Mouse (Mus musculus): ENCODE results near the gene Irgc1. TPM values are rescaled to one million over a fixed set of nuclear protein-coding genes. Genes with fewer than 3 reads are reported as not detected.

The Irgc1 gene
- total and polyA plus RNA-seq, 3 experiments = not detected

DNA sequence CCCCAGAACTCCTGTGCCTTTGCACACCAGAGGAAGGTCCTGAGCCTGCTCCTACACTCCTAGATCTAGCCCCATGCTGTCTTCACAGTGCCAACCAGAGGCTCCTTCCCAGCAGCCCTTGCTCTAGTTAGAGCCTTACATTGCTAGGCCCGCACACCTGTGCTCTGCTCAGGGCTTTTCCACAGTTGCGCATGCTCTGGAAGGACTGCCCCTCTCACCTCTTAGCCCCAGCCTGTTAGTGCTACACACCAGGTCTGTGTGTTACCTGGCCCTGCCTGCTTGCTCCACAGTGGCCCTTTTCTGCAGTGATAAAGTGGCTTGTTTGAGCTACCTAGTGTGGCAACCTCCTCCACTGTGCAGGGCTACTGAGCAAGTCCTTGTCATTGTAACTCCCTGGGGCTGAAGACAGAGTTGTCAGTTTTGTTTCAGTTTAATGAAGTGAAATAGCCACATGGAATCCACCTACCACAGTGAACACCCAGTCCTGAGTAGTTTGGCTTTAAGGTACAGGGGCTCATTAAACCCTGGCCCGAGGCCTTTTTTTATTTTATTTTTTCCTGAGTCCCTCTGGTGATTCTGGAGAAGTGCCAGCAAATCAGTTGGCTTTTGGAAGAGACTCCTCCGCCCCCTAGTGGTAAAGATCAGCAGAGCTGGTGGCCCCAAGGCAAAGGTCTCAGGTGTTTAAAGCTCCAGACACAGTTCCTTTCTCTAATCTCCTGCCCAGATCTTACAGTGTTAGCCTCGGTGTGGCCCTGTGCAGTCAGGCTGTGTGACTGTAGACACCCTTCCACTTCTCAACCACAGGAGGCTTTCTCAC lies 45.4 kb downstream of the Irgc1 start (continued):
- TF ChIP-seq HCFC1 (IDR thresholded peaks at IDR 0.05; ENCODE audit: low read depth, low read length) = 0 out of 2 replicates have a peak, but pooled peaks have one; percentile 9
- TF ChIP-seq CTCF (IDR thresholded peaks at IDR 0.05 in 2 of 3, conservative IDR thresholded peaks at IDR 0.05 in 1 of 3; ENCODE audit: control insufficient read depth in 1 of 3, insufficient read depth in 1 of 3, low read depth in 2 of 3, low read length in 3 of 3, poor library complexity in 1 of 3, severe bottlenecking in 1 of 3) = peak; percentile 72 to 94 (median 80)
- no peak for TF ChIP-seq E2F4 (IDR thresholded peaks at IDR 0.05; ENCODE audit: borderline replicate concordance, low read depth, low read length)
- TF ChIP-seq MAX (IDR thresholded peaks at IDR 0.05; ENCODE audit: low read length) = no peak

DNA sequence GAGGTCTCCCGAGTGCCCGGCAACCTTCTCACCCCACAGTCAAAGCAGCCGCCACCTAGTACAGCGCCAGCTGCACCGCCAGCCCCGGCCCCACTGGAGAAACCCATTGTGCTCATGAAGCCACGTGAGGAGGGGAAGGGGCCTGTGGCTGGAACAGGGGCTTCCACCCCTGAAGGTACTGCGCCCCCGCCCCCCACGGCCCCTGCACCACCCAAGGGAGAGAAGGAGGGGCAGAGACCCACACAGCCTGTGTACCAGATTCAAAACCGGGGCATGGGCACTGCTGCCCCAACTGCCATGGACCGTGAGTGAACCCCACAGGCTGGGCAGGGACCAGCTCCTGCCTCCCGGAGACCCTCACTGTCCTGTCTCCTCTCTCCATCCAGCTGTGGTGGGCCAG lies 46.4 kb downstream of the Irgc1 start:
- DNase-seq (ENCODE audit: low read depth, low spot score) = no peak
- Histone ChIP-seq H3K4me3 (ENCODE audit: control insufficient read depth in 1 of 2, insufficient read depth in 1 of 2, low read depth in 2 of 2, low read length in 2 of 2) (no peak overlapping the region), H3K9me3 (replicated peaks; ENCODE audit: insufficient read depth, low read length) (no peaks in the 10 kb centered on the region), H3K9ac (ENCODE audit: control insufficient read depth, low read depth, low read length, poor library complexity, severe bottlenecking) (no peak overlapping the region), H3K79me2 (ENCODE audit: control insufficient read depth, insufficient read depth, low read length, poor library complexity) (peaks cover 13% of the 10 kb centered on the region), H3K36me3 (ENCODE audit: control insufficient read depth in 1 of 2, insufficient read depth in 2 of 2, low read length in 2 of 2) (peaks cover 2 to 5% of the 10 kb centered on the region in 2 experiments; a peak in 1 of 4 replicates), H3K27me3 (ENCODE audit: control insufficient read depth in 1 of 2, insufficient read depth in 2 of 2, low read length in 2 of 2) (no peaks in the 10 kb centered on the region), H3K27ac (ENCODE audit: control insufficient read depth, low read depth, low read length) (no peak overlapping the region), H3K4me1 (ENCODE audit: control insufficient read depth in 1 of 2, insufficient read depth in 2 of 2, low read length in 2 of 2) (peaks cover 0 to 6% of the 10 kb centered on the region in 2 experiments; a peak in 2 of 4 replicates)
- TF ChIP-seq HCFC1 (IDR thresholded peaks at IDR 0.05; ENCODE audit: low read depth, low read length) (no peak), CTCF (IDR thresholded peaks at IDR 0.05 in 2 of 3, conservative IDR thresholded peaks at IDR 0.05 in 1 of 3; ENCODE audit: control insufficient read depth in 1 of 3, insufficient read depth in 1 of 3, low read depth in 2 of 3, low read length in 3 of 3, poor library complexity in 1 of 3, severe bottlenecking in 1 of 3) (no peak), ZKSCAN1 (IDR thresholded peaks at IDR 0.05; ENCODE audit: low read depth, low read length) (no peak), NRF1 (IDR thresholded peaks at IDR 0.05; ENCODE audit: insufficient read depth, low read depth, low read length, poor library complexity, severe bottlenecking) (no peak)

DNA sequence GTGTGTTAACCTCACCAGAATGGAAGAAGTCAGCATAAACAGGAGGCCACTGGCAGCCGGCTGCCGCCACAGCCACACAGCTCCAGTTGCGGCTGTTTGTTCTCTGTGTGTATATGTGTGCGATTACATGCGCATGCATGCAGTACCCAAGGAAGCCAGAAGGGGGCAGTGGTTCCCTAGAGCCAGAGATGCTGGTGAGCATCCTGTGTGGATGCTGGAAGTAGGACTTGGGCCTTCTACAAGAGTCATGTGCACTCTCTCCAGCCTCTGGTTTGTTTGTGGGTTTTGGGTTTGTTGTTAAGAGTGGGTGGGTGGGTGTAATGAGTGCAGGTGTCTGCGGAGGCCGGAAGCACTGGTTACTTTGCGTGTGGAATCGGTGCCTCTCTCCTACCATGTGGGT lies 49.2 kb downstream of the Irgc1 start:
- H3K27me3 ChIP-seq (ENCODE audit: control insufficient read depth in 1 of 2, insufficient read depth in 2 of 2, low read length in 2 of 2) = no peaks in the 10 kb centered on the region
- no peak overlapping the region for H3K9ac ChIP-seq (ENCODE audit: control insufficient read depth, low read depth, low read length, poor library complexity, severe bottlenecking)
- H3K9me3 ChIP-seq (replicated peaks; ENCODE audit: insufficient read depth, low read length) = no peaks in the 10 kb centered on the region
- TF ChIP-seq MAZ (IDR thresholded peaks at IDR 0.05; ENCODE audit: low read depth, low read length) (no peak), POLR2AphosphoS2 (IDR thresholded peaks at IDR 0.05; ENCODE audit: low read length) (no peak), RCOR1 (IDR thresholded peaks at IDR 0.05; ENCODE audit: low read depth, low read length) (no peak), SMC3 (IDR thresholded peaks at IDR 0.05; ENCODE audit: low read depth, low read length) (peak; percentile 28; the same call in 1 of the 2 replicates), CTCF (IDR thresholded peaks at IDR 0.05 in 2 of 3, conservative IDR thresholded peaks at IDR 0.05 in 1 of 3; ENCODE audit: control insufficient read depth in 1 of 3, insufficient read depth in 1 of 3, low read depth in 2 of 3, low read length in 3 of 3, poor library complexity in 1 of 3, severe bottlenecking in 1 of 3) (peak; percentile 61 to 79 (median 66)), UBTF (IDR thresholded peaks at IDR 0.05; ENCODE audit: borderline replicate concordance, insufficient read depth, low read depth, low read length) (no peak), ZC3H11A (IDR thresholded peaks at IDR 0.05; ENCODE audit: low read depth, low read length) (no peak), NELFE (IDR thresholded peaks at IDR 0.05; ENCODE audit: low read depth, low read length) (no peak), MYC (IDR thresholded peaks at IDR 0.05; ENCODE audit: low read depth, low read length) (no peak), JUND (IDR thresholded peaks at IDR 0.05; ENCODE audit: low read depth, low read length) (no peak)
- H3K36me3 ChIP-seq (ENCODE audit: control insufficient read depth in 1 of 2, insufficient read depth in 2 of 2, low read length in 2 of 2) = peaks cover 2 to 6% of the 10 kb centered on the region in 2 experiments; a peak in 2 of 4 replicates
- peaks cover 0 to 11% of the 10 kb centered on the region in 2 experiments; a peak in 2 of 4 replicates for H3K4me1 ChIP-seq (ENCODE audit: control insufficient read depth in 1 of 2, insufficient read depth in 2 of 2, low read length in 2 of 2)
- H3K27ac ChIP-seq (ENCODE audit: control insufficient read depth, low read depth, low read length) = no peak overlapping the region
- no peak overlapping the region for H3K4me3 ChIP-seq (ENCODE audit: control insufficient read depth in 1 of 2, insufficient read depth in 1 of 2, low read depth in 2 of 2, low read length in 2 of 2)
- peaks cover 28% of the 10 kb centered on the region for H3K79me2 ChIP-seq (ENCODE audit: control insufficient read depth, insufficient read depth, low read length, poor library complexity)
- peak; percentile 59 for DNase-seq (ENCODE audit: low read depth, low spot score)

All from MEL (cell line).